Mouse (Mus musculus): ENCODE results near the gene Mrpl53.
"Not testable (repeated sequence)": the region's sequence is repeated elsewhere in the genome, so short reads cannot be mapped to it uniquely, and the experiment has no call there.

The Mrpl53 gene

GRCm38 (mm10) chr6:83155552-83156238 is 46.9 kb downstream of the Mrpl53 start:
- DNase-seq = no peak

- peak; percentile 40 for DNase-seq
These were observed 47.4 kb downstream of the Mrpl53 start, which contains the start of the genes Wdr54 and 1700003E16Rik for GRCm38 (mm10) chr6:83156259-83156684. Gene Wdr54 (minus strand): TSS chr6:83156397. Gene 1700003E16Rik (plus strand): TSS chr6:83156404.

DNA sequence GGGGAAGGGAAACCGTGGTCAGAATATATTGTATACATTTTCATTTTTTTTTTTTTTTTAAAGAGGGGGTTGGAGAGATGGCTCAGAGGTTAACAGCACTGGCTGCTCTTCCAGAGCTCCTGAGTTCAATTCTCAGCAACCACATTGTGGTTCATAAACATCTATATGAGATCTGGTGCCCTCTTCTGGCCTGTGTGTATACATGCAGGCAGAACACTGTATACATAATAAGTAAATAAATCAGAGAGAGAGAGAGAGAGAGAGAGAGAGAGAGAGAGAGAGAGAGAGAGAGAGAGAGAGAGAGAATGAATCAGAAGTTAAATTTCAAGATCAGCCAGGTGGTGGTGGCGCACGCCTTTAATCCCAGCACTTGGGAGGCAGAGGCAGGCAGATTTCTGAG is 50.6 kb downstream of the Mrpl53 start:
- DNase-seq = not testable (repeated sequence)

All from kidney, adult 9 months (tissue).